Comparison of ENCODE assay signal across 8 mouse cellular contexts in genomic region chr8:94179713-94180560, GRCm38 (mm10). TPM values are rescaled to one million over a fixed set of nuclear protein-coding genes. Genes with fewer than 3 reads are reported as not detected.
A peak's percentile ranks its signal among the peaks of the same experiment; 100 is the strongest.
DNase-seq lines count a peak whose midpoint lies in the region; ATAC-seq lines count a peak whose summit lies in the region.

No protein-coding gene starts in this region.

- DNase-seq in ovary, postnatal 36 days (ENCODE audit: low spot score) = peak; percentile 41
- no peak for DNase-seq in ovary, postnatal 14 days (ENCODE audit: low spot score)
- DNase-seq in heart, postnatal 4 days = peak; percentile 35
- peak; percentile 71 for DNase-seq in liver
- DNase-seq in right cerebral cortex, postnatal 14 days = no peak
- no peak for DNase-seq in cerebellum, postnatal 4 days (ENCODE audit: low spot score in 2 of 2)

- peaks cover 44% of the 10 kb centered on the region for H3K27me3 ChIP-seq in neural tube, embryonic 14.5 days (ENCODE audit: control insufficient read depth, insufficient read depth, low read length)

- no peaks in the 10 kb centered on the region for H3K9me3 ChIP-seq in neural tube, embryonic 14.5 days (ENCODE audit: control insufficient read depth, low read length)

- 4% methylated on average over 25 of the region's 25 CpGs for WGBS in neural tube, embryonic 14.5 days

- peak overlapping the region; percentile 24 for H3K4me3 ChIP-seq in neural tube, embryonic 14.5 days (ENCODE audit: low read depth, low read length)

- peaks cover 10% of the 10 kb centered on the region; the same call in 1 of the 2 replicates for H3K4me1 ChIP-seq in neural tube, embryonic 14.5 days (ENCODE audit: control insufficient read depth, insufficient read depth, low read length)

- no peaks in the 10 kb centered on the region for H3K36me3 ChIP-seq in neural tube, embryonic 14.5 days (ENCODE audit: control insufficient read depth, insufficient read depth, low read length)

- H3K4me2 ChIP-seq in neural tube, embryonic 14.5 days (ENCODE audit: low read depth, low read length) = peak overlapping the region; percentile 53

- H3K9ac ChIP-seq in neural tube, embryonic 14.5 days (replicated peaks; ENCODE audit: low read depth, low read length) = no peak overlapping the region

- H3K27ac ChIP-seq in neural tube, embryonic 14.5 days (ENCODE audit: low read depth, low read length) = no peak overlapping the region

- peak; percentile 16 for ATAC-seq in common myeloid progenitor, adult 5-6 weeks (replicated peaks; ENCODE audit: low read depth, poor library complexity, severe bottlenecking)
- no peak for ATAC-seq in neural tube, embryonic 14.5 days (ENCODE audit: low read depth)

RNA-seq across cellular contexts. Expression of gene Mt1, which starts 1.1 kb away (rescaled TPM):
- total RNA-seq in common myeloid progenitor, adult 5-6 weeks (2017) = 115 and 180 TPM in 2 replicates
- 100 to 1,000 TPM; 168 to 174 TPM for total RNA-seq in heart, postnatal 4 days (2021)
- 65.7 and 123 TPM in 2 replicates for polyA plus RNA-seq in neural tube, embryonic 14.5 days (2014; fragmentation: Nextera tagmentation; extraction: Ambion mirVana)

RNA-seq across cellular contexts. Expression of gene Mt2, which starts 7.5 kb away (rescaled TPM):
- total RNA-seq in common myeloid progenitor, adult 5-6 weeks (2017) = 113 and 182 TPM in 2 replicates
- total RNA-seq in heart, postnatal 4 days (2021) = 10 to 100 TPM; 35.5 to 37.4 TPM
- polyA plus RNA-seq in neural tube, embryonic 14.5 days (2014; fragmentation: Nextera tagmentation; extraction: Ambion mirVana) = 15.3 and 28.9 TPM in 2 replicates

RNA-seq across cellular contexts. Expression of gene Mt3, which starts 27.5 kb away (rescaled TPM):
- total RNA-seq in common myeloid progenitor, adult 5-6 weeks (2017) = not detected in 2 replicates
- total RNA-seq in heart, postnatal 4 days (2021) = 10 to 100 TPM; 26.7 to 28.1 TPM
- polyA plus RNA-seq in neural tube, embryonic 14.5 days (2014; fragmentation: Nextera tagmentation; extraction: Ambion mirVana) = 203 and 295 TPM in 2 replicates

RNA-seq across cellular contexts. Expression of gene Nup93, which starts 34.4 kb away (rescaled TPM):
- total RNA-seq in common myeloid progenitor, adult 5-6 weeks (2017) = 42.3 and 46.4 TPM in 2 replicates
- total RNA-seq in heart, postnatal 4 days (2021) = 10 to 100 TPM; 45.1 to 52.7 TPM
- polyA plus RNA-seq in neural tube, embryonic 14.5 days (2014; fragmentation: Nextera tagmentation; extraction: Ambion mirVana) = 58.4 and 67.4 TPM in 2 replicates

RNA-seq across cellular contexts. Expression of gene Mt4, which starts 42.9 kb away (rescaled TPM):
- not detected in 2 replicates for total RNA-seq in common myeloid progenitor, adult 5-6 weeks (2017)
- total RNA-seq in heart, postnatal 4 days (2021) = not detected
- not detected in 2 replicates for polyA plus RNA-seq in neural tube, embryonic 14.5 days (2014; fragmentation: Nextera tagmentation; extraction: Ambion mirVana)

Comparison
In these comparisons a context has a peak if more than half of its experiments do, and no peak if none do; other contexts are left out.
1. DNase-seq: peak in ovary, postnatal 36 days (single experiment), heart, postnatal 4 days (single experiment) and liver (single experiment); none in ovary, postnatal 14 days (single experiment), right cerebral cortex, postnatal 14 days (single experiment) and cerebellum, postnatal 4 days (0 of 2).
2. RNA of gene Mt3, which starts 27.5 kb away (total RNA-seq): 26.7 to 28.1 TPM in heart, postnatal 4 days; not detected in common myeloid progenitor, adult 5-6 weeks; every median in the first group is over 10 times any median in the second.